Mouse (Mus musculus) cerebellum, adult 18-20 months (tissue): ENCODE results near the gene Mapk8ip3.

Experiments
- DNase-seq, 2 experiments: peaks; one replicate each; pipeline ENCODE4 v3.0.0; 2021

The Mapk8ip3 gene

GRCm38 (mm10) chr17:24844525-24844924 lies 92.3 kb downstream of the Mapk8ip3 start:
- DNase-seq, result no peak

GRCm38 (mm10) chr17:24842631-24843030 lies 94.1 kb downstream of the Mapk8ip3 start:
- DNase-seq, result no peak
